Mouse (Mus musculus) kidney, adult 2 months (tissue): ENCODE measurements around the gene Traf4.

ENCODE experiments used
- CTCF ChIP-seq: fragments of 200-500 bp; conservative IDR thresholded peaks from 2 replicates; pipeline ENCODE4 v1.5.1; 2011; ENCODE audit warnings: low read depth, mild to moderate bottlenecking, control low read depth, low read length, moderate library complexity, mixed read lengths; ENCODE audit not compliant: insufficient read depth, insufficient read length
- POLR2A ChIP-seq: fragments of 200-500 bp; IDR thresholded peaks from one replicate; pipeline ENCODE4 v1.6.1; 2011; ENCODE audit warnings: low read depth, low read length, control low read depth

GRCm38 (mm10) chr11:78177903-78178858, 12.8 kb upstream of the Traf4 start:
- TF ChIP-seq CTCF (peak; percentile 97), POLR2A (peak; percentile 22)
